Mouse (Mus musculus) E14TG2a.4 (cell line): ENCODE data around the gene Usp34.

Source experiments
- CTCF ChIP-seq: conservative IDR thresholded peaks from 2 replicates; pipeline ENCODE4 v1.5.1; 2014; ENCODE audit warnings: low read length
- POU5F1 ChIP-seq: IDR thresholded peaks from 2 replicates; pipeline ENCODE4 v1.6.1; 2014; ENCODE audit warnings: low read length, borderline replicate concordance

- TF ChIP-seq POU5F1 (no peak), CTCF (no peak)
Measured at GRCm38 (mm10) chr11:23306764-23307565, at the start of gene Usp34.
